Mouse (Mus musculus) spleen, postnatal 14 days (tissue): ENCODE measurements around the gene Hoxb5.

Experiments used
- DNase-seq, 2 experiments: peaks; one replicate each; pipeline ENCODE4 v3.0.0; 2021 to 2022; ENCODE audit warnings: low spot score in 2 of 2

The Hoxb5 gene

DNA sequence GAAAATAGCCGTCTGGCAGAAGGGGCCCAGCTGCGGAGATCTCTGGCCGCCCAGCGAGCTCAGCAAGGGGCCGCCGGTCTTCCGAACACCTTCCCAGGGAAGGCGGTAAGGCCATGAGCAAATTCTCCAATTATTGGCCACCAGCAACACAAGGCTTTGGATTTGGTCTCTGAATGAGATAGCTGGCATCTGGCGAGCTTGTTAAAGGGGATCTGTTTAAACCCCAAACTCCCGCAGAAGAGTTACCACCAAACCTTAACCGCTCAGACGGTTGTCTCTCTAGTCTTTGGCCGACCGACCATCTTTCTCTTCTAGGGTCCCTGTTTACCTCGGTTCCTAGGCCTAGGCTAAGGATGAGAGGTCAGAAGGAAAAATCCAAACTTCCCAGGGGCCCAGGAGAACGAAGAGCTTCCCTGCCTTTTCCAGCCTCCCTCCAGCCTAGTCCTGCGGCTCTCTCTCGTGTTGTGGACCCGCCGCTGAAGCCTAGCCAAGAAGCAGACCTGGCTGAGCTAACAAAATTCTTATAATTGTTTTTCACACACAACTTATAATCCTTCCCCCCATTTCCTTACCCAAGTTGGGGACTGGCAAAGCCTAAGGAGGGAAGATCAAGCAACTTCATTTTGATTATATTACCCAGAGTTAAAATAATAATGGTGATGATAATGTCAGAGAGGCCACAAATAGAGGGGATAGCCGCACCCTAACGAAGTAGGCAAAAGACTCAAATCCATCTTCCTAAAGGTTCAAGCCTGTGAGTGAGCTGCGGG is 570 bp upstream of the Hoxb5 start:
- no peak for DNase-seq

- DNase-seq, result no peak
These were observed 1.5 kb downstream of the Hoxb5 start for GRCm38 (mm10) chr11:96304381-96305195.

- DNase-seq, result no peak
These were observed 2.5 kb downstream of the Hoxb5 start for GRCm38 (mm10) chr11:96305505-96306182.

- DNase-seq, result no peak
These were observed 3.2 kb downstream of the Hoxb5 start for GRCm38 (mm10) chr11:96306183-96306907.

- no peak for DNase-seq
These were observed 3.8 kb downstream of the Hoxb5 start for GRCm38 (mm10) chr11:96306908-96307269.

- no peak for DNase-seq
These were observed 5.6 kb downstream of the Hoxb5 start for GRCm38 (mm10) chr11:96308763-96309162.

DNA sequence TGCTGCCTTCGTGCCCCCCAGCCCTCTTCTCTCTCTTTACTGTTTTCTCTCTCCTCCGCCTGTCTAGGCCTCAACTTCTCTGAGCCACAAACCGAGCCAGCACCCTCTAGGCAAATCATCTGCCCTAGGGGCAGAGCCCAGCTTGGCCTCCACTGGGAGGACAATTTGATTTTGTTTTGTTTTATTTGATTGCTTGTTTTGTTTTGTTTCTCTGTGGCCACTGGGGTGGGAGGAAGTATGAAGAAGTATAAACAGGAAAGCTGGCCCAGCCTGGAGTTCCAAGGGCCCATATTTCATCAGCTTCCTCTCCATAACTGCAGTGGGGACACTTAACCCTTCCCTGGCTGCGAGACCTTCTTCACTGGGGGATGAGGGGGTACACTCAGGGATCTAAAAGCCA is 6.2 kb downstream of the Hoxb5 start:
- DNase-seq, result no peak

DNA sequence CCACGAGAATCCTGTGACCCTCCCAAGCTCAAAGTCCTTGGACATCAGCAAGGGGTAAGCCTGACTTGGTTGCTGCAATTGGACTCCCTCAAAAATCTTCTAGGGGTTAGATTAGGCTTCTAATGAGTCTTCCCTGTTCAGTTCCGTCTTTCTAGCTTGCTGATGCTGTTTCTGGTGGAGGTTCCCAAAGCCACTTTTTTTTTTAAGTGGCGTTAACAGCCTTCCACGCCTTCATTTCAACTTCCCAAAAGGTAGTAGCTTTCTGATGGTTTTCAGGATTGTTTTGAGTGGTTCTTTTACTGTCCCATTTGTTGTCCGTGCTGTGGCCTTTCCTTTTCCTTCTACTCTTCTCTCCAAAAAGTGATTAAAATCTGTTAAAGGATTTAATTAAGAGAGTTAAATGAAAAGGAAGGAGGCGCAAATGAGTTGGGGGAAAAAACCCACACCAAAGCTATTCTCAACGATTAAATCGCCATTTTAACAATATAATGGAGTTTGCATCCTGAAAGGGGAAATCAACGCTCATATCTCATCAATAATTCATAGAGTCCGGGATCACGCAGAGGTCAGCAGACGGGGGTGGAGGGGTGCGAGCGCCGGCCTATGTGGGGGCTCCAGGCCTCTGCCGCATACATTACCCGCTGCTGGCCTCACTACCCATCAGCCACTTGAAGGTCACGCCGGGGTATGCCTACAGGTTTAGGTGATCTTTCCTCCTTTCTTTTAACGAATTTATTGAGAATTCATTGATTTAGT is 7.2 kb downstream of the Hoxb5 start:
- DNase-seq, result no peak

- no peak for DNase-seq
These were observed 8.0 kb downstream of the Hoxb5 start for GRCm38 (mm10) chr11:96311097-96311496.

- peak in 1 of 2 experiments; percentile 32 for DNase-seq
These were observed 8.6 kb downstream of the Hoxb5 start for GRCm38 (mm10) chr11:96311520-96312417.

DNA sequence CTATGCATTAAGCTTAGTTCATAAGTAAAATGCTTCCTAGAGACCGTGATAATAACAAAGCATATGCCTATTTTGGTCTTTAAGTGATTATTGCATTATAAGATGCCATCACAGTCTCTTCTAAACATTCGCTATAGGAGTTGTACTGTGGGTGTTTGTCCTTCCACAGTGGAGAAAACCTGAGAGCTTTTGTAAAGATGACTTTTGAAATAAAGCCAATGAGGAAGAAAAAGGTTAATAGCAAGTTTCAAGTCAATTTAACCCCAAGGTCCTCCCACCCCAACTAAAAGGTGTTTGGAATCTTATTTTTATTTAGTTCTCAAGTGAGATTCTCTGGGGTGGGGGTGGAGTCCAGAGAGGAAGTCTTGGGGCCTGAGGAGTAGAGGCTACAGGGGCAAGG is 10.0 kb downstream of the Hoxb5 start:
- DNase-seq, result no peak

GRCm38 (mm10) chr11:96313806-96314428 is 10.8 kb downstream of the Hoxb5 start:
- DNase-seq, result no peak

DNA sequence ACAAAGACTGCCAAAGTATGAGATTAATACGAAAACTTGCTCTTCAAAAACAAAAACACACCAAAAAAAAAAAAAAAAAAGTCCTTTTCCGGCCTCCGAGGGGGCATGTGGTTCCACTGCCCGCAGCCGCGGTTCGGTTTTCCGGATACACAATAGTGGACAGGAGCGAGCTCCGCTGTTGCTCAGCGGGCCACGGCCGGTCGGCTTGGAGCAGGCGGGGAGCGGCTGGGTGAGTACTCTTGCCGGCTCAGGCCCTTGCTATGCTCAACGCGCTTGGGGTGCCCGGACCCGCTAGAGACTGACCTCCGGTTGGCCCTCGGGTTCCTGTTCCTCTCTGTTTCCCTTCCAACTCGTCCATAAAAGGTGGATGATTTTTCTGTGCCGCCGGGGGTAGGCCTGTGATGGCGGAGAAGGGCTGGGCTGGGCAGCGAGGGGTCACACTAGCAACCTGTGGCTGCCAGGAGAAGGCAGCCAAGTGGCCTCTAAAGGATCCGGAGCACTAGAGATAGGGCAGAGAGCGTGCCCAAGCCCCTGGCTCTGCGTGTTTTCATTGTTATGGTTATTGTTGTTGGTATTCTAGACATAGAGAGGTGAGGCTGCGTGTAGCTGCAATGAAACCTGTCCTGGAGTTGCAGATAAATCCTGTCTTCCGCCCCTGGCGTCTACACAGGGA is 11.7 kb downstream of the Hoxb5 start:
- no peak for DNase-seq

GRCm38 (mm10) chr11:96315344-96315681 is 12.2 kb downstream of the Hoxb5 start:
- no peak for DNase-seq

GRCm38 (mm10) chr11:96316696-96317607 is 13.8 kb downstream of the Hoxb5 start:
- DNase-seq, result no peak

GRCm38 (mm10) chr11:96317608-96318367 is 14.7 kb downstream of the Hoxb5 start, which contains the start of gene Hoxb4:
Hoxb4 (plus strand) TSS chr11:96318267.
- DNase-seq, result no peak

GRCm38 (mm10) chr11:96318368-96319070 is 15.4 kb downstream of the Hoxb5 start:
- peak in 1 of 2 experiments; percentile 21 for DNase-seq
